Mouse (Mus musculus) right cerebral cortex, postnatal 4 days (tissue): ENCODE measurements around the gene Pemt.

Experiments used
- DNase-seq: peaks from one replicate; pipeline ENCODE4 v3.0.0-alpha.2; 2022

The Pemt gene

DNA sequence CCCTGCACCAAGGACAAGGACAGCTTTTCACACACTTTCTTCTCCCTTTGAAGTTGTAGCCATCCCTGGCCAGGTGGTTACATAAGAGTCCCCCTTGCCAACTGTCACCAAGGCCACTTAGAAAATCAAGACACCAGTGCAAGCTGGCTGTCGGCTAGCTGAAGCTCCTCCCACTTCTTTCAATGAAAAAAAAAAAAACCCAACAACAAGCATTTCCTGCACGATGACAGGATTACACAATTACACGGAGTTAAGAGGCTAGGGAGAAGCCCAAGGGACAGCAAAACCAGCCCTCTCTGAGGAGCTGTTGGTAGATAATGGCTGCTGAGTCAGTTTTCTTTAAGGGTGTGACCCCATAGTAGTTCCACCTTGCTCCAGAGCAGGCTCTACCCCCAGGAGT lies 104.9 kb downstream of the Pemt start:
- DNase-seq, result no peak

DNA sequence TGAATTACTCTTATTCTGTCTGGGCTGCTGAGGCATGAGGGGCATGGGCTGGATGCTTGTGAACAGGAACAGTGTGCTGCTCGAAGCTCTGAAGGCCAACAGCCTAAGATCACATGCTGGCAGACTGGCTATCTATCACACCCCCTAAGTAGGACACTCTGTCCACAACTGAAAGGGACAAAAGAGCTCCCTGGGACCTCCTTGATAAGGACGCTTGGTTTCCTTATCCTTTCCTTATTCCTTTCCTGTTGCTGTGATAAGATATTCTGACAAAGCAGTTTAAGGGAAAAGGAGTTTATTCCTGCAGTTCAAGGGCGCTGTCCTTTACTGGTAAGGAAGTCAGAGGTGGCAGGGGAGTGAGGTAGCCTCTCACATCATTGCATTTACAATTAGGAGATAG lies 105.6 kb downstream of the Pemt start:
- no peak for DNase-seq

DNA sequence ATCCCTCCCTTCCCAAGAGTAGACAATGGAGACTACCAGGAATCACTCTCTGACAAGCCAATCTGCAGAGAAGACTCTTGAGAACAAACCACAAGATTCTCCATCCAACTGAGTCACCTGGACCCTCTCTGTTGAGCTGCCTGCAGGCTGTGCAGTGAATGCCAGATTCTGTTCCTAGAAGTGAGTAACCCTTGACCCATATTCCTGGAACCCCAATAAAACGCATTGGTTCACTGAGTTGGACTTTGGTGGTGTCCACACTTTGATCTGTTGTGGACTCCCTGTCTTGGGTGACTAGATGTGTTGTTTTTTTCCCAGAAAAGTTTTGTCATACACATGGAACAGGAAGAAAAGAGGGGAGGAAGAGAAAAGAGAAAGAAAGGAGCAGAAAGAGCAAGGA lies 106.5 kb downstream of the Pemt start:
- no peak for DNase-seq

DNA sequence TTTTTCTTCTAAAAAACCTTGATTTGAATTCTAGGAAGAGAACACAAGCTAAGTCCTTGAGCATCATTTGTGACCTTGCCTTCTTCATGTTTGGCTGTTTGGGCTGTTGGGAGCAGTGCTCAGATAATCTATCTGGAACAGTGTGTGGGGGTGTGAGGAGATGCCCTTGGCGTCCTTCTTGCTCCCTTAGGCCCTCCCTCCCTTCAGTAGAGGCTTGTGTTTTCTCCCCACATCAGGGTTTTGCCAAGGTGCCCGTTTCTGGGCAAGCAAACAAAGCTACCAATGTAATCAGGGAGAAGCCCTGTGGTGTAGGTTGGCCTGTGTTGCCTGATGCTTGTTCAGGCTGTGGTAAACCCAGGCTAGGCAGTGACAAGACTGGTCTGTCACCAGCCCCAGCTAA lies 108.7 kb downstream of the Pemt start:
- no peak for DNase-seq

DNA sequence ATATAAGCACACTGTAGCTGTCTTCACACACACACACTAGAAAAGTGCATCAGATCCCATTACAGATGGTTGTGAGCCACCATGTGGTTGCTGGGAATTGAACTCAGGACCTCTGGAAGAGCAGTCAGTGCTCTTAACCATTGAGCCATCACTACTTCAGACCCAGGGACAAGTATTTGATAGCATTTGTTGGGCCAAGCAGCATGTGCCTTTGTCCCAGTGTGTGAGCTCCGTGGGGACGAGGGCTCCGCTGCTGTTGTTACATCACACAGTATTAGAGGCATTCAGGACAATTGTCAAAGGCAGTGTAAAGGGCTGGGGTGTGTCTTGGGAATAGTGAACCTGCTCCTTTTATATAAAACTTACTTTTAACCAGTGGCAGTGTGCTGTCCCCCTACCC lies 109.3 kb downstream of the Pemt start:
- no peak for DNase-seq

DNA sequence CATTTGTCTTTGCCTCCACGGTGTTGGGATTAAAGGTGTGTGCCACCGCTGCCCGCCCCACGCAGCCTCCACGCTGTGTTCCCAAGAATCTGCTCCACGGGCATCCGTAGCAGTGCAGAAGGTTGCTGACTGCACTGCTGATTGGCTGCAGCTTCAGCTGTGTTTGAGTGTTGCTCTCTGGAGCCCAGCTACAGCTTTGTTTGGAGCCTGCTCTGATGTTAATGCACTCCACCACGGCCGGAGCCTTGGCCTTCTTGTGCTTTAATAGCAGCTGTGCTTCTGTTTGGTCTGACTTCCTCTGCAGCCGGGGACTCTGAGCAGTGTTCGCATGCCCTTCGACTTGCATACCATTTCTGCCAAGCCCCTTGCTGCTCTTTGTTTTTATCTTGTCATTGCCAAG lies 112.3 kb downstream of the Pemt start:
- no peak for DNase-seq

DNA sequence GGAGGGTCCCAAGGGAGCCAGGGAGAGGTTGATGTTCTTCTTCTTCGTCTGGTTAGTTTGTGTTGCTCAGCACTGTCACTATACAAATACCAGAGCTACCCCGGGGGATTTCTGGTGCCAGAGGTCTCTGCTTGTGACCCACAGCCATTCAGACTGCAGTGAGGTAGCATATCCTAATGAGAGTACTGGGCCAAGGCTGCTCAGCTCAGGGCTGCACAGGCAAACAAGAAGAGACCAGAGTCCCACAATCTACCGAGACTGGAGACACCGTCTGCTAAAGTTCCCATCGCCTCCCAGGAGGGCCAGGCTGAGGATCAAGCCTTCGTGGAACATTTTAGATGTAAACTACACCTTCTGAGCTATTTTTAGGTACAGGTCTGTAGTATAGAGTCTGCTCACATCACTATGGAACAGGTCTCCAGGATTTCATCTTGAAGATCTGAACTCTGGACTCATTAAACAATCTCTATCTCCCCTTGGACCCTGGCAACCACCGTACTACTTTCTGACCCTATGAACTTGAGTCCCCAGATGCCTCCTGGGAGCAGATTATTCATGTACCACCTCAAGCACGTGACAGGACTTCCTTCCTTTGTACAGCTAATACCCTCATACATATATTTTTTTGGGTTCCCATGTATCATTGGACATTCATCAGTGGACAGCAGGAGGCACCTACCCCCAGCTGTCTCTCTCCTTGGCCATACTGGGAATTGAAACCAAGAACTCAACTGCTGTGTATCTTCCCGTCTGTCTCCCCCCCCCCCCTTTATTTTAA lies 113.5 kb downstream of the Pemt start:
- DNase-seq, result no peak

DNA sequence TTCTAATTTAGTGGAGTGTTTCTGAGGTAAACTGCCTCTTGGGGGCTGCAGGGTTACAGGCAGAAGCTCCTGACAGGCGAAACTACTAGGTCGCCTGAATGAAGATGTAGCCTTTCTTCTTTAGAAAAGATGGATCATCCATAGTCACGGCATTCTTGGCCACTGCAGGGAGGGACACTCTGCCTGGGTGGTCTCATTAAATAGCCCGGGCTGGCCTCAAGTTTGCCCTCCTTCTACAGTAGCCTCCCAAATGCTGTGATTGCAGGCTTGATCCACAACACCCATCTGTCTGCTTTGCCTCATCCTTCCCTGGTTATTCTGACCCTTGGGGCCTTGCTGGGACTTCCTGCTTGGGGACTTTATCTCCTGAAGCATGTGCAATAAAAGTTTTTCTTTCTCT lies 116.3 kb downstream of the Pemt start:
- DNase-seq, result no peak

DNA sequence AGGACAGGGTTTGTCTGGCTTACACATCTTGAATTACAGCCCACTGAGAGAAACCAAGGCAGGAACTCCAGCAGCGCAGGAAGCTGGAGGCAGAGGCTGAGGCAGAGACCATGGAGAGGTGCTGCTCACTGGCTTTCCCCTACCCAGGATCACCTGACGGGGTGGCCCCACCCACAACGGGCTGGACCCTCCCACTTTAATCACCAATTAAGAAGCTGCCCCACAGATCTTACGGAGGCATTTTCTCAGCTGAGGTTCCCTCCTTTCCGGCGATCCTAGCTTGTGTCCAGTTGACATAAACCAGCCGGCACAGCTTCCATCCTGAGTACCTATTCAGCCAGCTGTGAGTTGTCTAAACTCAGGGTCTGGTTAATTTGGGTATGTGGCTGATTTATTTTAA lies 125.0 kb downstream of the Pemt start:
- DNase-seq, result no peak
